Mouse (Mus musculus): ENCODE data around the gene Mrtfa. TPM values are rescaled to one million over a fixed set of nuclear protein-coding genes. Genes with fewer than 3 reads are reported as not detected.

Mrtfa gene
- polyA plus RNA-seq, 1 experiment from 2014 or later, result 31.3 TPM

DNA sequence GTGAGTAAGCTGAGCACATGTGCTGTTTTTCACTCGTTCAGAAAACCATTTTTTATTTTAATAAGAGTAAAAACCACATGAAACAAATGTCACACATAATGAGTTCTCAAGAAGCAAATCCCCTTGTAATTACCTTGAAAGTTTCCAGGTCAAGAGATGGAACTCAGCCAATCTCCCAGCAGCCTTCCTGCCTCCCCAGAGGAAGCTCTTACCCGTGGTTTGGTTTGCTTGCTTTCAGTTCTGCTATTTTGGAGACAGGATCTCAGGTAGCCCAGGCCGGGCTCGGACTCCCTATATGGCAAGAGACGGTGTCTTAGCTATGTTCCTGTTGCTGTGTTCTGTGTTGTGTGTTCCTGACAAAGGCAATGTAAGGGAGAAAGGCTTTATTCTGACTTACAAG, 19.9 kb upstream of the Mrtfa start:
- H3K27ac ChIP-seq (ENCODE audit: low read depth, low read length), result no peak overlapping the region
- H3K4me3 ChIP-seq (ENCODE audit: low read depth, low read length), result no peak overlapping the region
- H3K9me3 ChIP-seq (ENCODE audit: control insufficient read depth, low read length), result no peaks in the 10 kb centered on the region
- no peak for ATAC-seq (ENCODE audit: low read depth)
- no peaks in the 10 kb centered on the region for H3K36me3 ChIP-seq (ENCODE audit: control insufficient read depth, insufficient read depth, low read length)
- H3K9ac ChIP-seq (replicated peaks; ENCODE audit: low read depth, low read length), result no peak overlapping the region
- H3K27me3 ChIP-seq (ENCODE audit: control insufficient read depth, insufficient read depth, low read length), result no peaks in the 10 kb centered on the region
- 80% methylated on average over 5 of the region's 5 CpGs for WGBS
- H3K4me2 ChIP-seq (ENCODE audit: low read depth, low read length), result no peak overlapping the region
- no peaks in the 10 kb centered on the region for H3K4me1 ChIP-seq (ENCODE audit: control insufficient read depth, insufficient read depth, low read length)

DNA sequence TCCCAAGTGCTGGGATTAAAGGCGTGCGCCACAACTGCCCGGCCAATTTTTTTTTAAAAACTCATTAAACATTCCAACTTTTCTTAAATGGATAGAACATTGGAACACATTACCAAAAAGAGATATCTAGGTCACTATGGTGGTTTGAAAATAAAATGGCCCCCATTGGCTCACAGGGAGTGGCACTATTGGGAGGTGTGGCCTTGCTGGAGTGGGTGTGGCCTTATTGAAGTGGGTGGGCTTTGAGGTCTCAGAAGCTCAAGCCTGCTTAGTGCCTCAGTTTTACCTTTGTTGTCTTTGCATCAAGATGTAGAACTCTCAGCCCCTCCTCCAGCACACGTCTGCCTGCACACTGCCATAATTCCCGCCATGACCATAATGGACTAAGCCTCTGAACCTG, 11.9 kb upstream of the Mrtfa start:
- H3K27me3 ChIP-seq (ENCODE audit: control insufficient read depth, insufficient read depth, low read length), result no peaks in the 10 kb centered on the region
- H3K36me3 ChIP-seq (ENCODE audit: control insufficient read depth, insufficient read depth, low read length), result no peaks in the 10 kb centered on the region
- no peak for ATAC-seq (ENCODE audit: low read depth)
- WGBS, result 94% methylated on average over 5 of the region's 5 CpGs
- H3K27ac ChIP-seq (ENCODE audit: low read depth, low read length), result no peak overlapping the region
- H3K9ac ChIP-seq (replicated peaks; ENCODE audit: low read depth, low read length), result no peak overlapping the region
- H3K4me3 ChIP-seq (ENCODE audit: low read depth, low read length), result no peak overlapping the region
- H3K4me2 ChIP-seq (ENCODE audit: low read depth, low read length), result no peak overlapping the region
- no peaks in the 10 kb centered on the region for H3K9me3 ChIP-seq (ENCODE audit: control insufficient read depth, low read length)
- no peaks in the 10 kb centered on the region for H3K4me1 ChIP-seq (ENCODE audit: control insufficient read depth, insufficient read depth, low read length)

DNA sequence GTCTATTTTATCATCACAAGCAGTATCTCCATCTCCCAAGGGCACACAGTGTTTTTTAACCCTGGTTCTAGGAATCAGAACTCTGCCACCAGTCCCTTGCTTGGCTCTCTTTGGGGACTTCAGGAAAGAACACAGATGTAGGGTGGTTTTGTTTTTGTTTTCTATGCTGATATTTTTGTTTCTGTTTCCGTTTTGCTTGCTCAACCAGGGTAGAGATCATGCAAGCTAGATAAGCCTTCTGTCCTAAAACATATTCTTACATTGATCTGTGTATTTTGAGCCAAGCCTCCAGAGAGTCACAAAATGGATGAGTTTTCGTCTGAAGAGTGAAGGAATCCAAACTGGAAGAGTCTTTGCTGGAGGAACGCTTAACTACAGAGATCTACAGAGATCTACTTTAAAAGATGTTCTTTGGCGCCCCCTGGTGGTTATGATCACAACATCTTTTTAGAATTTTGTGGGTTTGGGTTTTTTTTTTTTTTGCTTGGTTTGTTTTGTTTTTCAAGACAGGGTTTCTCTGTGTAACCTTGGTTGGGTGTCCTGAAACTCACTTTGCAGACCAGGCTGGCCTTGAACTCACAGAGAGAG, 8.9 kb upstream of the Mrtfa start:
- H3K9ac ChIP-seq (replicated peaks; ENCODE audit: low read depth, low read length), result no peak overlapping the region
- no peaks in the 10 kb centered on the region for H3K9me3 ChIP-seq (ENCODE audit: control insufficient read depth, low read length)
- WGBS, result 26% methylated on average over 4 of the region's 4 CpGs
- no peak for ATAC-seq (ENCODE audit: low read depth)
- H3K27me3 ChIP-seq (ENCODE audit: control insufficient read depth, insufficient read depth, low read length), result no peaks in the 10 kb centered on the region
- no peak overlapping the region for H3K4me3 ChIP-seq (ENCODE audit: low read depth, low read length)
- H3K27ac ChIP-seq (ENCODE audit: low read depth, low read length), result no peak overlapping the region
- no peak overlapping the region for H3K4me2 ChIP-seq (ENCODE audit: low read depth, low read length)
- no peaks in the 10 kb centered on the region for H3K4me1 ChIP-seq (ENCODE audit: control insufficient read depth, insufficient read depth, low read length)
- H3K36me3 ChIP-seq (ENCODE audit: control insufficient read depth, insufficient read depth, low read length), result no peaks in the 10 kb centered on the region

DNA sequence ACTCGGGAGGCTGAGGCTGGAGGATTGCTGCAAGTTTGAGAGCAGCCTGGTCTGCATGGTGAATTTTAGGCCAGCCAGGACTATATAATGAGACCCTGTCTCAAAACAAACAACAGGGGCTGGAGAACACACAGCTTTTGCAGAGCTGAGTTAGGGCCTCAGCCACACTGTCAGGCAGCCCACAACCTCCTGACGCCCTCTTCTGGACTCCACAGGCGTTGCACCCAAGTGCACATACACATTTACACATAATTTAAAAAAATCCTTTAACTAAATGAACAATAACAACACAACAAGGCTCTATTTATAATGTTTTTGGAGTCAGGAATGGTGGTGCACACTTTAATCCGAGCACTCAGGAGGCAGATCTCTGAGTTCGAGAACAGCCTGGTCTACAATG, 7.9 kb upstream of the Mrtfa start:
- WGBS, result 93% methylated on average over 5 of the region's 5 CpGs
- no peaks in the 10 kb centered on the region for H3K4me1 ChIP-seq (ENCODE audit: control insufficient read depth, insufficient read depth, low read length)
- no peaks in the 10 kb centered on the region for H3K27me3 ChIP-seq (ENCODE audit: control insufficient read depth, insufficient read depth, low read length)
- H3K4me3 ChIP-seq (ENCODE audit: low read depth, low read length), result no peak overlapping the region
- no peak overlapping the region for H3K4me2 ChIP-seq (ENCODE audit: low read depth, low read length)
- no peak overlapping the region for H3K27ac ChIP-seq (ENCODE audit: low read depth, low read length)
- H3K9ac ChIP-seq (replicated peaks; ENCODE audit: low read depth, low read length), result no peak overlapping the region
- ATAC-seq (ENCODE audit: low read depth), result no peak
- H3K9me3 ChIP-seq (ENCODE audit: control insufficient read depth, low read length), result no peaks in the 10 kb centered on the region
- H3K36me3 ChIP-seq (ENCODE audit: control insufficient read depth, insufficient read depth, low read length), result no peaks in the 10 kb centered on the region

DNA sequence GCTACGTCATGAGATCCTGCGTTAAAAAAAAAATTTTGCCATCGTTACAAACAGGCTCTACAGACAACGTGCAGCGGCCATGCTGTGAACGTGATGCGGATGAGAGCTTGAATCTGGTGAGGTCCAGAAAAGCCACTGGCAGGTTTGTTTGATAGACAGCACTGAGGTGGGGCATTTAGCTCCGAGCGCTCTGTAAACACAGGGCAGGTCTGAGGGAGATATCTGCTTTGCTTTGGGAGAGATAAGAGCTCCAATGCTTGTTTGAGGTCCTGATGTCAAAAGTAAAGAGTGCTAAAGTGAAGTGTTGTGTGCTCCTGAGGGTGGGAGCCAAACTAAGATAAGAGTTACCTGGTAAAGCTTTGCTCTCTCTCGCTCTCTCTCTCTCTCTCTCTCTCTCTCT, 6.6 kb upstream of the Mrtfa start:
- no peak overlapping the region for H3K4me2 ChIP-seq (ENCODE audit: low read depth, low read length)
- no peaks in the 10 kb centered on the region for H3K4me1 ChIP-seq (ENCODE audit: control insufficient read depth, insufficient read depth, low read length)
- H3K9me3 ChIP-seq (ENCODE audit: control insufficient read depth, low read length), result no peaks in the 10 kb centered on the region
- no peak overlapping the region for H3K27ac ChIP-seq (ENCODE audit: low read depth, low read length)
- no peaks in the 10 kb centered on the region for H3K36me3 ChIP-seq (ENCODE audit: control insufficient read depth, insufficient read depth, low read length)
- 93% methylated on average over 10 of the region's 10 CpGs for WGBS
- no peaks in the 10 kb centered on the region for H3K27me3 ChIP-seq (ENCODE audit: control insufficient read depth, insufficient read depth, low read length)
- no peak overlapping the region for H3K4me3 ChIP-seq (ENCODE audit: low read depth, low read length)
- ATAC-seq (ENCODE audit: low read depth), result no peak
- no peak overlapping the region for H3K9ac ChIP-seq (replicated peaks; ENCODE audit: low read depth, low read length)

GRCm38 (mm10) chr15:81195447-81195846, 4.9 kb upstream of the Mrtfa start:
- Histone ChIP-seq H3K36me3 (ENCODE audit: control insufficient read depth, insufficient read depth, low read length) (no peaks in the 10 kb centered on the region), H3K9ac (replicated peaks; ENCODE audit: low read depth, low read length) (no peak overlapping the region), H3K4me2 (ENCODE audit: low read depth, low read length) (no peak overlapping the region), H3K27me3 (ENCODE audit: control insufficient read depth, insufficient read depth, low read length) (no peaks in the 10 kb centered on the region), H3K27ac (ENCODE audit: low read depth, low read length) (no peak overlapping the region), H3K4me3 (ENCODE audit: low read depth, low read length) (no peak overlapping the region), H3K4me1 (ENCODE audit: control insufficient read depth, insufficient read depth, low read length) (no peaks in the 10 kb centered on the region), H3K9me3 (ENCODE audit: control insufficient read depth, low read length) (no peaks in the 10 kb centered on the region)
- ATAC-seq (ENCODE audit: low read depth), result no peak
- 53% methylated on average over 4 of the region's 4 CpGs for WGBS

DNA sequence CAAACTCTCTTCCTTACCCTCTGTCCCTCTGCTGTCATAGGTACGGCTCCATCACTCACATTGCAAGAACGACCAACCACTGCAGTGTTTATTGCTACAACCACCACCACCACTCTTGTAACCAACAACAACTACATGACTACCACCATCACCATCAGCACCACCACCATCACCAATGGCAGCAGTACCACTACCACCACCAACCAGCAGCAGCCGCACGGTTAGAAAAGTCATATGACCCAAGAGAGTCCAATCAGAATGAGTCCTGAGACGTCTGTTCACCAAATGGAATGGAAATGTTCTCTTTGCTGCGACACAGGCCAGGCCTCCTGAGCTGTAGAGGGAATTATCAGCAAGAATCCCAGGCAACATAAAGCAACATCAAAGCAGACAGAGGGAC, 4.2 kb upstream of the Mrtfa start:
- Histone ChIP-seq H3K4me1 (ENCODE audit: control insufficient read depth, insufficient read depth, low read length) (no peaks in the 10 kb centered on the region), H3K36me3 (ENCODE audit: control insufficient read depth, insufficient read depth, low read length) (no peaks in the 10 kb centered on the region), H3K27ac (ENCODE audit: low read depth, low read length) (no peak overlapping the region), H3K27me3 (ENCODE audit: control insufficient read depth, insufficient read depth, low read length) (no peaks in the 10 kb centered on the region), H3K4me2 (ENCODE audit: low read depth, low read length) (no peak overlapping the region), H3K9me3 (ENCODE audit: control insufficient read depth, low read length) (no peaks in the 10 kb centered on the region), H3K4me3 (ENCODE audit: low read depth, low read length) (no peak overlapping the region), H3K9ac (replicated peaks; ENCODE audit: low read depth, low read length) (no peak overlapping the region)
- 85% methylated on average over 6 of the region's 6 CpGs for WGBS
- ATAC-seq (ENCODE audit: low read depth), result no peak

GRCm38 (mm10) chr15:81192858-81193257, 2.3 kb upstream of the Mrtfa start:
- no peak for ATAC-seq (ENCODE audit: low read depth)
- Histone ChIP-seq H3K4me2 (ENCODE audit: low read depth, low read length) (no peak overlapping the region), H3K36me3 (ENCODE audit: control insufficient read depth, insufficient read depth, low read length) (no peaks in the 10 kb centered on the region), H3K4me3 (ENCODE audit: low read depth, low read length) (no peak overlapping the region), H3K4me1 (ENCODE audit: control insufficient read depth, insufficient read depth, low read length) (peaks cover 6% of the 10 kb centered on the region), H3K9ac (replicated peaks; ENCODE audit: low read depth, low read length) (no peak overlapping the region), H3K27ac (ENCODE audit: low read depth, low read length) (no peak overlapping the region), H3K27me3 (ENCODE audit: control insufficient read depth, insufficient read depth, low read length) (no peaks in the 10 kb centered on the region), H3K9me3 (ENCODE audit: control insufficient read depth, low read length) (no peaks in the 10 kb centered on the region)
- 95% methylated on average over 8 of the region's 8 CpGs for WGBS

- Histone ChIP-seq H3K27me3 (ENCODE audit: control insufficient read depth, insufficient read depth, low read length) (no peaks in the 10 kb centered on the region), H3K4me3 (ENCODE audit: low read depth, low read length) (no peak overlapping the region), H3K4me1 (ENCODE audit: control insufficient read depth, insufficient read depth, low read length) (peaks cover 6% of the 10 kb centered on the region), H3K36me3 (ENCODE audit: control insufficient read depth, insufficient read depth, low read length) (no peaks in the 10 kb centered on the region), H3K9ac (replicated peaks; ENCODE audit: low read depth, low read length) (no peak overlapping the region), H3K4me2 (ENCODE audit: low read depth, low read length) (no peak overlapping the region), H3K27ac (ENCODE audit: low read depth, low read length) (no peak overlapping the region), H3K9me3 (ENCODE audit: control insufficient read depth, low read length) (no peaks in the 10 kb centered on the region)
- no peak for ATAC-seq (ENCODE audit: low read depth)
- 84% methylated on average over 5 of the region's 5 CpGs for WGBS
Measured at GRCm38 (mm10) chr15:81192316-81192715, 1.8 kb upstream of the Mrtfa start.
